Mouse (Mus musculus): ENCODE measurements around the gene Gm20795.
"Not testable (repeated sequence)": the region's sequence is repeated elsewhere in the genome, so short reads cannot be mapped to it uniquely, and the experiment has no call there.

Gm20795 gene

GRCm38 (mm10) chrY:40804614-40805013 is at the start of gene Gm20795:
Gm20795 (plus strand) TSS chrY:40804914.
- not testable (repeated sequence) for DNase-seq

GRCm38 (mm10) chrY:40775665-40776064 is 29.0 kb upstream of the Gm20795 start, which contains the start of gene Gm21797:
Gm21797 (minus strand) TSS chrY:40775765.
- DNase-seq, result not testable (repeated sequence)

Measured in cerebellum, postnatal 10 days (tissue).